Mouse (Mus musculus) lung, postnatal 4 days (tissue): Measurements from ENCODE around the gene Myog.
"Not testable (repeated sequence)": the region's sequence is repeated elsewhere in the genome, so short reads cannot be mapped to it uniquely, and the experiment has no call there.

Source experiments
- DNase-seq, 2 experiments: peaks; one replicate each; pipeline ENCODE4 v3.0.0; 2021

Myog gene

GRCm38 (mm10) chr1:134289598-134290099, at the start of gene Myog:
Myog (plus strand) TSS chr1:134289989.
- DNase-seq, result no peak

DNA sequence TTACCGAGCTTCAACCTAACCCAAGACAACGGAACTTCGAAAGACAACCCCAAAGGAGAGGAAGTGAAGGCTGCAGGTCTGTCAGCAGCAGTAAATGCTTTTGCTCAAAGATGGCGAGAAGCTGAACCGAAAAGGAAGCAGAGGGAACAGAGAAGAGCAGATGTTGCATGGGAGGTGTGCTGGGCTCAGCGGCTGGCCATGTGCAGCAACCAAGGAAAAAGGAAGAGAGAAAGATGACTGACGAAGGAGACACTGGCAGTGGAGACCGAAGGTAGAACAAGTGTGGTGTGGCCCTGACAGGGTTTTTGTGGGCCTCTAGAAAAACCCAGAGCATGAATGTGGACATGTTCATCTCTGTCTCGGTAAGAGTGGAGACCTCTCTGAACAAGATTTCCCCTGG, 49.1 kb upstream of the Myog start:
- DNase-seq, result no peak

GRCm38 (mm10) chr1:134241298-134241697, 48.5 kb upstream of the Myog start:
- no peak for DNase-seq

DNA sequence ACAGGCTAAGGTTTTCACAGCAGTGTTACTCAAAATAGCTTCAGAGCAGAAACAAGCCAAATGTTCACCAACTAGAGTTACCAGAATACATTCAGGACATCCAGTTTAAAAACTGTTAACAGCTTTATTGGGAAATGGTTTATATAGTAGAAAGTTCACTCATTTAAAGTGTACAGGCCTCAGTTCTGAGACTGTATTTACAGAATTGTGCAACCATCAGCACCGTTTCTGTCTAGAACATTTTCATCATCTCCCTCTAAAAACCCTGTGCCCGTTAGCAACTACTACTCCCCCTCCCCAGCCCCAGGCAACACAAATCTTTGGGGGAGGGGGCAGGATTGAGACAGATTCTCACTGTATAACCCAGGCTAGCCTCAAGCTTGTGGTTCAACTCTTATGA, 47.5 kb upstream of the Myog start:
- DNase-seq, result no peak

- DNase-seq, result peak; percentile 39 to 56
Measured at GRCm38 (mm10) chr1:134243505-134243904, 46.3 kb upstream of the Myog start.

GRCm38 (mm10) chr1:134243948-134244914, 45.6 kb upstream of the Myog start:
- DNase-seq, result peak; percentile 93 to 95

DNA sequence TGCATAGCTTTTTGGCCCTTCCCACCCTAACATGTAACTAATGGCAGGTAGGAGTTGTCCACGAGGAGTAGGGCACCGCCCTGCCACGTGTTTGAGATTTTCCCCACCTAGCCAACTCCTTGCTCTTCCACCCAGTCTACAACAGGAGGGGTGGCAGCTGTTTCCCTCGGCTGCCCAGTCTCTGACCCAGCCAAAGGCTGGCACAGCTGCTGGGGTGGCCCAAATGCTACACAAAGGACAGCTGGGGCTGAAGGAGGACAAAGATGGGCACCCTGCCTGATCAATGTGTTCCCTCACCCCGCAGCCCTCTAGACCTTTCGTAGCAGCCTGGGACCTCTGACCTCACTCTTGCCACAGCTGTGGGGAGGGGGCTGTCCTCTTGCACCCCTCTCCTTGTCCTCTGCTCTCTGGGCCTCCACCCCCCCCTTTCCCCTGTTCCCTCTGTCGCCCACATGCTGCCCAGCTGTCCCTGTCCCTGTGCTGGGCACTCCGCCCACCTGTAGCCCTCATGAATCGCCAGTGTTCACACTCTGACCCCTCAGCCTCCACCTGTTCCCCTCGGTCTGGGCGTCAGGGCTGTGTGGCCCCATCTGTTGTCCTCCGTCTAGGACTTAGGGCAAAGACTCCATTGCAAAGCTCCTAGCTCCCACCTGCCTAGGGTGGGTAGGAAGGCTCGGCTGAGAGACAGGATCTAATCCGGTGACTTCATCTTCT, 44.6 kb upstream of the Myog start:
- no peak for DNase-seq

GRCm38 (mm10) chr1:134246590-134246989, 43.2 kb upstream of the Myog start:
- no peak for DNase-seq

DNA sequence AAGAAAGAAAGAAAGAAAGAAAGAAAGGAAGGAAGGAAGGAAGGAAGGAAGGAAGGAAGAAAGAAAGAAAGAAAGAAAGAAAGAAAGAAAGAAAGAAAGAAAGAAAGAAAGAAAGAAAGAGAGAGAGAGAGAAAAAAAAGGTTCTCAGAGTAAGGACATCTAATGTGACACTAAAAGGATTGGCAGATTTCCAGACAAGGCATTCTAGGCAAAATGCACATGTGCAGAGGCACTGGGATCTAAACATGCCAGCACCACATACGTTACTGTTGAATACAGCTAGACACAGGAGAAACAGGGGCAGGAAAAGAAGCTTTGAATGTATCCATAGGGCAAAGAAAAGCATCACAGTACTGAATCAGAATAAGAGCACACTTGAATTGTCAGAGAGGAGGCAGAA, 40.1 kb upstream of the Myog start:
- not testable (repeated sequence) for DNase-seq

DNA sequence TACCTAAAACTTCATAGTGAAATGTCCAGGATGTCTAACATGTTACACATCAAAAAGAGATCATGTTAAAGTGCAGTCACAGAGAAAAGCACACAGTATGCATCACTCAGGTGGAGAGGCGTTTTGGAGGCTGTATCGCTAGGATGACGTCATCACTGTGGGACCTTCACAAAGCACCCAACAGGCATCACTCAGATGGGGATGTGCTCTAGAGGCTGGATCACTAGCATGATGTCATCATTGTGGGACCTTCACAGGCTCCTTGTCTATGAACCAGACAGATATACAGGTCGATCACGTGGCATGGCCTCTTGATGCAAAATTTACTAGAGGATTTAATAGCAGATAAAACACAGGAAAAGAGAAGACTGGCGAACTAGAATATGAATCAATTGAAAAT, 25.4 kb upstream of the Myog start:
- no peak for DNase-seq

GRCm38 (mm10) chr1:134265797-134266196, 24.0 kb upstream of the Myog start:
- DNase-seq, result no peak

GRCm38 (mm10) chr1:134270026-134270425, 19.8 kb upstream of the Myog start:
- DNase-seq, result no peak

GRCm38 (mm10) chr1:134272754-134273250, 17.0 kb upstream of the Myog start:
- DNase-seq, result no peak

DNA sequence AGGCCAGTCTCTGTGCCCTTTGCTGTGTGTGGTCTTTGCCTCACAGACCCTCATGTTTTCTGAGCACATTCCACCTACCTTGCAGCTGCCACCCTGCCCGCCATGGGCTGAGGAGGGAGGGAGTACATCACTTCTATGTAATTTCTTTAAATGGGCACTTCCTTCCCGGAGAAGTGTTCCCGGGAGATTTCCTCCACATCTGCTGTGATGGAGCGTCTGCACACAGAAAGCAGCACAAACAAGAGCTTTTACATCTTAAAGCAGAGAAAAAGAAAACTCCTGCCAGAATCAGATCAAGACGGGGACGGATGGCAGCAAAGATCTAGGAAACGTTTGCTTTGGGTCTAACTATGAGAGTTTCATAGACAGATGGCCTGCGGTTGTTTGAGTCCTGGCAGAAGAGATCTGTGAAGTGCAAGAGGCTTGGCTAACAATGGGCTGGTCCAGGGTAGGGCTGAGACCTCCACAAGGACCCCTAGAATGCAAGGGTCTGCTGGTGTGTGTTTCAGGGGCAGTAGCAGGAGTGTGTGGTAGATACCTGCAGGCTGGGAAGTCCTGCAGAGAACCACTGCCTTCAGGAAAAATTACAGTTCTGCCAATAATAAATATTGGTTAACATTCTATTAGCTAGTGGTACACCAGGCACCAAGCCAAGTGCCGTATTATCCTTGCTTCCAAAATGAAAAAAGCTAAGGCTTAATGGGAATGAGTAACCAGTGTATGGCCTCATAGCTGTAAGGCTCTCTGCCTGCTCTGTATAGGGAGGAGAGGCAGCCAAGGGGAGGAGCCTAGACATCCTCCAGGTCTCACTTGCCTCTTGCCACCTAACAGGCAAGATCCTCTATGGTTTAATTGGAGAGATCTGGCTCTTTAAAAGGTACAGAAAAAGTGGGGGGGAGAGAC, 16.0 kb upstream of the Myog start:
- no peak for DNase-seq

GRCm38 (mm10) chr1:134274483-134274920, 15.3 kb upstream of the Myog start:
- DNase-seq, result no peak

DNA sequence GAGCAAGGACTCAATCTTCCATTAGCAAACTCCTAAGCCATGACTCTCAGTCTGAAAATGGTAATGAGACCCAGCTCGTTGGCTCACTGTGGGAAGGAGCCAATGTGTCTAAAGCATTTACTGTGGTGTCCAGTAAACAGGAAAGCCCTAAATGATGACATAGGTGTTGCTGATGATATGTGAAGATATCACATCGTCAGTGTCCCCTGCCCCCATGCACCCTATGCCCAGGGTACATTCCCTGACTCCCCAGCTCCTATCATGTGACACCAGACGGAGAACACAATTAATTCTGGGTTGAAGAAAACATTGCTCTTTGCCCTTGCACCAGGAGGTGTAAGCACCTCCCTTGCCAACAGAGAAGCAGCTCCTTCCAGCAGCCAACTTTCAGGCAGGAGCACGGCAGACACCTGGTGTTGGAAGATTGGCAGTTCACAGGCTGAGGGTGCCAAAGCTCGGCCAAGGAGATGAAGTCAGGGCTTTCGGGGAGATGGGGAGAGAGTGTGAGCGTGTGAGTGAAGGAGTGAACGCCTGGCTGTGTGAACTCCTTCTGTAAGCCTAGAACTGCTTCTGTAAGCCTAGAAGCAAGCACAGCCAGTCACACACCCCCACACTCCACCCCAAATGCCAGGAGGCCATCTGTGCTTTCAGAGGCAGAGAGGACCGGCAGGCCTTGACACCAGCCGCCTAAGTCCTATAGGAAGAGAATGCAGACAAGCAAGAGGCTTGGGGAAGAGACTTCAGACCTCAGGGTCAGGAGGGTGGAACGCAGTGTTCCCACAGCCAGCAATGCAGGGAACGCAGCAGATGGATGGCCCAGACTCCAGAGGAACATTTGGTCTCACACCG, 13.9 kb upstream of the Myog start:
- peak; percentile 38 to 73 for DNase-seq

DNA sequence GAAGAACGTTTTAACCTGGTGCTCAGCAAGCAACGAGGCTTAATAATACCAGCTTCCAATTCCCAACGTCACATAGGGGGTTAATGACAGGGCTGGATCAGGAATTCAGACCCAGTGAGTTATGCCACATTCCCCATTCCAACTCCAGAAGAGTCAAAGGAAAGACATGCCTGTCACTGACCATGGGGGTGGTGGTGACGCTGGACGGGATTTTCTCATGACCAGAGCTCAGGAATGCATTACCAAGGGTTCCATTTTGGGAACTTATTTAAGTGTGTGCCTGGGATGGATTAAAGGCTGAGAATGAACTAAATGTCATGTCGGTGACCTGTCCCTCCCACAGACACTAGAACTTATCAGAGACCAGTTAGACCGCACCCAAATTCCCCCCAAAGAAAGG, 13.0 kb upstream of the Myog start:
- DNase-seq, result peak in 1 of 2 experiments; percentile 58

GRCm38 (mm10) chr1:134280174-134280573, 9.6 kb upstream of the Myog start:
- no peak for DNase-seq

DNA sequence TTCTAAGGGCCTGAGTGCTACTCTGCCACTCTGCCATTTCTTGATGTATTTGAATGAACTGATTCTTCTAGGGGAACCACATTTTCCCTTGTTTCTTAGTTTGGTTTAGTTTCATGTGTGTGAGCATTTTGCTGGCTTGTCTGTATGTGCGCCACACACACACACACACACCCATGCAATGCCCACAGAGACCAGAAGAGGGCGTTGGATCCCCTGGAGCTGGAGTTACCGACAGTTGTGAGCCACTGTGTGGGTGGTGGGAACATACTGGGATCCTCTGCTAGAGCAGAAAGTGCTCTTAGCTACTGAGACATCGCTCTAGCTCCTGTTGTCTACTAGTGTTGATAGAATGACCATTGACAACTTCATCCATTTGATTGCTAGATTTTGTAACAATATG, 8.2 kb upstream of the Myog start:
- no peak for DNase-seq

DNA sequence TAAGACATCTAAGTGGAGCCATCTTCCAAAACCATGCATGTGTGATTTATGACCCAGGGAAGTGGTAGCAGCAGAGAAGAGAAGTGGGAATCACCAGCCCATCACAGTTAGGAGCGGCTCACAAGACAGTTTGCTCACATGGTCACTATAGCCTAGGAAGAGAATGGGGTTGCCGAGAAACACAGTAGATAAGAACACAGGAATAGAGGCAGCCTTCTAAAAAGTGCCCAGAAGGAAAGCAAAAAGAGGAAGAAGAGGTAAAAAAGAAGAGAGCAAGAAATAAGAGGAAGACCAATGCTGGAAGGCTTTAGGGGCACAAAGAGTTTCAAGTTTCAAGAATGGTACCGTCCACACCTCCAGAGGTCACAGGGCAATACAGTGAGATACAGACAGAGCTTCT, 7.4 kb upstream of the Myog start:
- DNase-seq, result no peak

- DNase-seq, result peak; percentile 34 to 67
Measured at GRCm38 (mm10) chr1:134283108-134283507, 6.7 kb upstream of the Myog start.
